Mouse (Mus musculus) neural tube, embryonic 15.5 days (tissue): ENCODE data around the gene Trmt1l. TPM values are rescaled to one million over a fixed set of nuclear protein-coding genes. Genes with fewer than 3 reads are reported as not detected.

Experiments
- ATAC-seq: fragments of 200-750 bp; cut with Nextera tagmentation; 2 replicates; pipeline ENCODE4 v1.8.0; 2017; ENCODE audit warnings: mild to moderate bottlenecking, moderate TSS enrichment, moderate library complexity; ENCODE audit not compliant: low FRiP score
- H3K27ac ChIP-seq: fragments of 300-500 bp; sonication (generic); replicated peaks from 2 replicates; pipeline ENCODE4 v1.5.1; 2015; ENCODE audit warnings: mild to moderate bottlenecking, inconsistent platforms
- H3K27me3 ChIP-seq: fragments of 300-500 bp; sonication (generic); replicated peaks from 2 replicates; pipeline ENCODE4 v1.6.1; 2015; ENCODE audit warnings: inconsistent platforms
- H3K36me3 ChIP-seq: fragments of 300-500 bp; sonication (generic); 2 replicates; pipeline ENCODE4 v1.6.1; 2015; ENCODE audit warnings: inconsistent platforms
- H3K4me1 ChIP-seq: fragments of 300-500 bp; sonication (generic); 2 replicates; pipeline ENCODE4 v1.6.1; 2015; ENCODE audit warnings: inconsistent platforms
- H3K4me2 ChIP-seq: fragments of 300-500 bp; sonication (generic); 2 replicates; pipeline ENCODE4 v1.6.1; 2015; ENCODE audit warnings: inconsistent platforms, mild to moderate bottlenecking, moderate library complexity
- H3K4me3 ChIP-seq: fragments of 300-500 bp; sonication (generic); replicated peaks from 2 replicates; pipeline ENCODE4 v1.5.1; 2015; ENCODE audit warnings: mild to moderate bottlenecking, inconsistent platforms
- H3K9ac ChIP-seq: fragments of 300-500 bp; sonication (generic); replicated peaks from 2 replicates; pipeline ENCODE4 v1.6.1; 2015; ENCODE audit warnings: mild to moderate bottlenecking, inconsistent platforms
- H3K9me3 ChIP-seq: fragments of 300-500 bp; sonication (generic); replicated peaks from 2 replicates; pipeline ENCODE4 v1.6.1; 2016; ENCODE audit warnings: inconsistent platforms
- WGBS: fragments of 180-500 bp; shearing (Covaris S2); methylation state at CpG from one replicate; pipeline ENCODE4 v1.1.7; 2015; ENCODE audit warnings: mixed read lengths; 5-methylcytosine and 5-hydroxymethylcytosine counted together
- microRNA-seq: library from miRNA; unstranded; fragments of <30 nt; microRNA quantifications from one replicate; pipeline ENCODE4, GENCODE M21; 2017
- polyA plus RNA-seq: library from polyadenylated mRNA; unstranded; fragments of >200 nt; fragmentation: Nextera tagmentation; extraction: Ambion mirVana; gene quantifications from 2 replicates; pipeline ENCODE4 v1.2.1, GENCODE M21; 2015

Trmt1l gene
- polyA plus RNA-seq, 1 experiment from 2014 or later, result 47.1 TPM

GRCm38 (mm10) chr1:151495635-151496285 lies 67.4 kb downstream of the Trmt1l start:
- Histone ChIP-seq H3K9me3 (no peaks in the 10 kb centered on the region), H3K36me3 (no peaks in the 10 kb centered on the region), H3K27ac (no peak overlapping the region), H3K9ac (no peak overlapping the region), H3K4me3 (no peak overlapping the region), H3K27me3 (no peaks in the 10 kb centered on the region), H3K4me1 (peaks cover 27% of the 10 kb centered on the region), H3K4me2 (no peak overlapping the region)
- WGBS, result 95% methylated on average over 2 of the region's 2 CpGs
- no peak for ATAC-seq

- Histone ChIP-seq H3K36me3 (no peaks in the 10 kb centered on the region), H3K27ac (no peak overlapping the region), H3K4me1 (peaks cover 27% of the 10 kb centered on the region), H3K4me2 (no peak overlapping the region), H3K27me3 (no peaks in the 10 kb centered on the region), H3K4me3 (no peak overlapping the region), H3K9ac (no peak overlapping the region), H3K9me3 (no peaks in the 10 kb centered on the region)
- 84% methylated on average over 8 of the region's 8 CpGs for WGBS
- ATAC-seq, result no peak
Observed at GRCm38 (mm10) chr1:151497028-151497427, 68.7 kb downstream of the Trmt1l start.

- Histone ChIP-seq H3K4me3 (no peak overlapping the region), H3K36me3 (no peaks in the 10 kb centered on the region), H3K4me1 (peaks cover 27% of the 10 kb centered on the region), H3K9ac (no peak overlapping the region), H3K27me3 (no peaks in the 10 kb centered on the region), H3K4me2 (no peak overlapping the region), H3K9me3 (no peaks in the 10 kb centered on the region), H3K27ac (no peak overlapping the region)
- WGBS, result 68% methylated on average over 2 of the region's 2 CpGs
- no peak for ATAC-seq
Observed at GRCm38 (mm10) chr1:151497942-151498341, 69.6 kb downstream of the Trmt1l start.

- WGBS, result 87% methylated on average over 3 of the region's 3 CpGs
- ATAC-seq, result no peak
- no peak overlapping the region for H3K4me3 ChIP-seq
Observed at GRCm38 (mm10) chr1:151498381-151498780, 70.0 kb downstream of the Trmt1l start.

GRCm38 (mm10) chr1:151499815-151500501 lies 71.6 kb downstream of the Trmt1l start:
- H3K4me3 ChIP-seq, result peak overlapping the region; percentile 81
- H3K4me1 ChIP-seq, result peaks cover 23% of the 10 kb centered on the region
- H3K36me3 ChIP-seq, result no peaks in the 10 kb centered on the region
- H3K4me2 ChIP-seq, result peak overlapping the region; percentile 69
- peak overlapping the region; percentile 97 for H3K9ac ChIP-seq
- H3K27ac ChIP-seq, result peak overlapping the region; percentile 95
- peak; percentile 29; the same call in 1 of the 2 replicates for ATAC-seq
- WGBS, result under 1% methylated on average over 33 of the region's 59 CpGs
- H3K27me3 ChIP-seq, result no peaks in the 10 kb centered on the region
- H3K9me3 ChIP-seq, result no peaks in the 10 kb centered on the region

More at GRCm38 (mm10) chr1:151498381-151498780, 70.0 kb downstream of the Trmt1l start:
- Histone ChIP-seq H3K27me3 (no peaks in the 10 kb centered on the region), H3K4me1 (peaks cover 27% of the 10 kb centered on the region), H3K36me3 (no peaks in the 10 kb centered on the region), H3K9me3 (no peaks in the 10 kb centered on the region), H3K27ac (no peak overlapping the region), H3K4me2 (peak overlapping the region; percentile 69), H3K9ac (no peak overlapping the region)

GRCm38 (mm10) chr1:151500531-151501361 lies 72.4 kb downstream of the Trmt1l start, which contains the start of gene Rnf2:
Gene Rnf2, minus strand, starts transcription at chr1:151500955.
- H3K9me3 ChIP-seq, result no peaks in the 10 kb centered on the region
- H3K9ac ChIP-seq, result peak within 1 kb of the TSS; percentile 97
- H3K36me3 ChIP-seq, result no peaks in the 10 kb centered on the region
- peak; percentile 97 for ATAC-seq
- H3K4me3 ChIP-seq, result peak within 1 kb of the TSS; percentile 81
- WGBS, result under 1% methylated on average over 82 of the region's 90 CpGs
- H3K4me2 ChIP-seq, result peak within 1 kb of the TSS; percentile 69
- H3K27ac ChIP-seq, result peak within 1 kb of the TSS; percentile 95
- no peaks in the 10 kb centered on the region for H3K27me3 ChIP-seq
- peaks cover 21% of the 10 kb centered on the region for H3K4me1 ChIP-seq

Small RNA genes within 50 kb of the gene (microRNA-seq; reads per million reads assigned to microRNA genes)
- gene Mir7682, result 1.4 reads per million

Other genes starting within 250 kb of the Trmt1l start
- 0.24 TPM in 1 of 2 replicates, not detected in the other for gene Gm47985, start 246.0 kb upstream of the Trmt1l start, polyA plus RNA-seq
- not detected in 2 replicates for gene Gm8947, start 236.2 kb upstream of the Trmt1l start, polyA plus RNA-seq
- gene Gm47995, start 230.1 kb upstream of the Trmt1l start, polyA plus RNA-seq, result not detected in 2 replicates
- gene 3110040M04Rik, start 224.4 kb upstream of the Trmt1l start, polyA plus RNA-seq, result not detected in 2 replicates
- gene Gm47996, start 218.4 kb upstream of the Trmt1l start, polyA plus RNA-seq, result not detected in 2 replicates
- gene Ivns1abp, start 84.1 kb upstream of the Trmt1l start, polyA plus RNA-seq, result 205 and 214 TPM in 2 replicates
- 15.1 and 16.9 TPM in 2 replicates for gene Swt1, start 87 bp upstream of the Trmt1l start, polyA plus RNA-seq
- gene Rnf2, start 72.4 kb downstream of the Trmt1l start, polyA plus RNA-seq, result 91.4 and 93.0 TPM in 2 replicates
- 3.6 and 5.4 TPM in 2 replicates for gene Fam129a, start 142.6 kb downstream of the Trmt1l start, polyA plus RNA-seq